Mouse (Mus musculus) heart, embryonic 10.5 days (tissue): Measurements from ENCODE around the gene Dedd. TPM values are rescaled to one million over a fixed set of nuclear protein-coding genes. Genes with fewer than 3 reads are reported as not detected.

Experiments
- DNase-seq: peaks from one replicate; pipeline ENCODE4 v3.0.0-alpha.2; 2017; ENCODE audit warnings: low spot score
- H3K27ac ChIP-seq: fragments of 300-500 bp; sonication (generic); 2 replicates; pipeline ENCODE4 v1.5.1; 2016; ENCODE audit warnings: mild to moderate bottlenecking
- H3K27me3 ChIP-seq: fragments of 300-500 bp; sonication (generic); 2 replicates; pipeline ENCODE4 v1.6.1; 2016; ENCODE audit warnings: mild to moderate bottlenecking; ENCODE audit not compliant: poor library complexity, insufficient read depth, severe bottlenecking
- H3K36me3 ChIP-seq: fragments of 300-500 bp; sonication (generic); 2 replicates; pipeline ENCODE4 v1.6.1; 2016; ENCODE audit warnings: mild to moderate bottlenecking, moderate library complexity
- H3K4me1 ChIP-seq: fragments of 300-500 bp; sonication (generic); 2 replicates; pipeline ENCODE4 v1.6.1; 2016; ENCODE audit warnings: mild to moderate bottlenecking
- H3K4me3 ChIP-seq: fragments of 300-500 bp; sonication (generic); 2 replicates; pipeline ENCODE4 v1.5.1; 2016; ENCODE audit warnings: mild to moderate bottlenecking, moderate library complexity
- H3K9me3 ChIP-seq: fragments of 300-500 bp; sonication (generic); 2 replicates; pipeline ENCODE4 v1.6.1; 2016; ENCODE audit warnings: mild to moderate bottlenecking, moderate library complexity
- WGBS: fragments of 180-500 bp; shearing (Covaris S2); methylation state at CpG from one replicate; pipeline ENCODE4 v1.1.7; 2016; 5-methylcytosine and 5-hydroxymethylcytosine counted together
- polyA plus RNA-seq: library from polyadenylated mRNA; unstranded; fragments of >200 nt; fragmentation: Nextera tagmentation; extraction: Ambion mirVana; gene quantifications from 2 replicates; pipeline ENCODE4 v1.2.1, GENCODE M21; 2016

Gene Dedd
- polyA plus RNA-seq = 40.8 and 43.8 TPM in 2 replicates

DNA sequence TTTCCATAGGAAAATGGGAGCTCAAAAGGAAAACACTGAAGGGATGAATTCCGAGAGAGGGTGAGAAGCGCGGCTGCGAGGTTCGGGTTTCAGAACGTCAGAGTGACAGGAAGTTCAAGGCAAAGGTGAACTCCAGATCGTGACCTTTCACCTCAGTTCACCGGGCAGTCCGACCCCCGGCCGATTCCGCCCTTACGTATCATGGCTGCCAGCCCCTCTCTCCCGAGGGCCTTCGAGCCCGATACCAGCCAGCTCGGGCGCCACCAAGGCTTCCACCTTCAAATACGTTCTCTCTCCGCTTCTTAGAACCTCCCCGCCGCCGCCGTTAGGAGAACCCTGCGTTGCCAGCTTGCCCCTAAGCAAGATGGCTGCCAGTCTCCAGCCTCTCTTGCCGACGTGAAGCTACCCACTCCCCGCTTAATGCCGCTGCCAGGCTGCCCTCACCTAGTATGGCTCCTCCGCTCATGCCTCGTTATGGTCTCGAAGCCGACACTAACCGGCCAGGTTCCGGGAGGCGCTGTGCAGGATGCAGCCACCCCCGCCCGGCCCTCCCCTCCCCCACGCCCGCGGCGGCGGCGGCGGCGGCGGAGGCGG, at the start of gene Dedd:
TSS of gene Dedd (plus strand) at position 307 of the 594 bp plus-strand sequence.
- WGBS = under 1% methylated on average over 48 of the region's 48 CpGs
- Histone ChIP-seq H3K9me3 (no peaks in the 10 kb centered on the region), H3K4me3 (peak within 1 kb of the TSS; percentile 94), H3K36me3 (peaks cover 4% of the 10 kb centered on the region; the same call in 1 of the 2 replicates), H3K27me3 (no peaks in the 10 kb centered on the region), H3K4me1 (peaks cover 42% of the 10 kb centered on the region), H3K27ac (peak within 1 kb of the TSS; percentile 100)
- DNase-seq = peak; percentile 97

GRCm38 (mm10) chr1:171279721-171280120, 49.2 kb upstream of the Dedd start:
- Histone ChIP-seq H3K9me3 (no peaks in the 10 kb centered on the region), H3K27ac (peak overlapping the region; percentile 83), H3K4me3 (peak overlapping the region; percentile 77), H3K4me1 (peaks cover 24% of the 10 kb centered on the region), H3K27me3 (no peaks in the 10 kb centered on the region), H3K36me3 (peaks cover 68% of the 10 kb centered on the region)
- DNase-seq = peak; percentile 71
- 55% methylated on average over 5 of the region's 5 CpGs for WGBS

DNA sequence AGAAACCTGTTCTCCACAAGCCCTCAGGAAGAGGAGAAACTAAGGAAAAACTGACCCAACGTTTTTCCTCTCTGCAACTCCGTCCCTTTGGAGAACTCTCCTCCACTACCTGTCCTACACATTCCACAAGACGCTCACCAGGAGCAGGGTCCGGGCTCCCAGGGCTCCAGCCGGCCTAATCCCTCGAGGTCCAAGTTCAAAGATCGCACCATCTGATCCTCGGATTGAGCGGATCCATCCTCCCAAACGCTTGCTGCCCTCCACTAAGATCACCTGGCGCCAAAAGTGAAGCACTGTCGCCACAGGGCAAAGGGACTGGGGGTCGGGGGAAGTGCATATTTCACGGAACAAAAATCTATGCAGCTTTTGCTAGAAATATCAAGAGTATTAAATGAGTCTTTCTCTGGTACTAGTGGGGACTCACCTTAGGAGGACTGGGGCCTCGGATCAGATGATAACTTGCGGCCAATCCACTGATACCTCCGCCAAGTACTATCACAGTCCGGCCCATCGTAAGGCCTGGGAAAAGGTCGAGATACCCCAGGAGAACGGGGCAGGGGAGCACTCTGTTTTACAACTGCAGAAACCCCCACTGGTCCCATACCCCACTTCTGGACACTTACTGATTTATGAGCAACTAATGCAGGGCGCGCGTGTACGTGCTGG, 48.6 kb upstream of the Dedd start:
- peaks cover 24% of the 10 kb centered on the region for H3K4me1 ChIP-seq
- peak; percentile 76 for DNase-seq
- peaks cover 68% of the 10 kb centered on the region for H3K36me3 ChIP-seq
- peak overlapping the region; percentile 83 for H3K27ac ChIP-seq
- no peaks in the 10 kb centered on the region for H3K27me3 ChIP-seq
- 1% methylated on average over 25 of the region's 25 CpGs for WGBS
- no peaks in the 10 kb centered on the region for H3K9me3 ChIP-seq
- peak overlapping the region; percentile 77 for H3K4me3 ChIP-seq

GRCm38 (mm10) chr1:171280916-171281527, 47.9 kb upstream of the Dedd start, which contains the start of gene Ppox:
TSS of gene Ppox (minus strand) at chr1:171281186.
- Histone ChIP-seq H3K27ac (peak within 1 kb of the TSS; percentile 83), H3K4me1 (peaks cover 30% of the 10 kb centered on the region), H3K4me3 (peak within 1 kb of the TSS; percentile 77), H3K36me3 (peaks cover 68% of the 10 kb centered on the region), H3K9me3 (no peaks in the 10 kb centered on the region), H3K27me3 (no peaks in the 10 kb centered on the region)
- DNase-seq = peak; percentile 99
- WGBS = under 1% methylated on average over 26 of the region's 26 CpGs

DNA sequence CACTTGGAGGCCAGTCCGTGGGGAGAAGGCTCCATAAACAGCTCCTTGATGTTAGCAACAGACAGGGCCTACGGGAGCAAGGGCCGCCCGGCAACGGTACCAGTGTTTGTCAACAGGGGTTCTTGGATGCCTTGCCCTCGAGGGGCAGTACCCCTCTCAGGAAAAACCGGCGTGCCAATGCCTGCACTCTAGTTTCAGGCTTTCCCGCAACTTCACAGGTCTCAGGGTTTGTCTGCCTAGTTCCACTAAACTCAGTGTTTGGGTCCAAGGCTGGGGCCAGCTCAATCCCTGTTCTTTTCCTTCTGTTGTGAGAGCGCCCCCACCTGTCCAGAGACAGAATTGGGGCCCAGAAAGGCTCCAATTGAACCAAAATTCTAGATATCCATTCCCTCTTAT, 47.4 kb upstream of the Dedd start:
- H3K27ac ChIP-seq = peak overlapping the region; percentile 83
- WGBS = under 1% methylated on average over 10 of the region's 10 CpGs
- no peaks in the 10 kb centered on the region for H3K9me3 ChIP-seq
- H3K4me3 ChIP-seq = peak overlapping the region; percentile 77
- peaks cover 68% of the 10 kb centered on the region for H3K36me3 ChIP-seq
- no peaks in the 10 kb centered on the region for H3K27me3 ChIP-seq
- no peak for DNase-seq
- peaks cover 31% of the 10 kb centered on the region for H3K4me1 ChIP-seq

DNA sequence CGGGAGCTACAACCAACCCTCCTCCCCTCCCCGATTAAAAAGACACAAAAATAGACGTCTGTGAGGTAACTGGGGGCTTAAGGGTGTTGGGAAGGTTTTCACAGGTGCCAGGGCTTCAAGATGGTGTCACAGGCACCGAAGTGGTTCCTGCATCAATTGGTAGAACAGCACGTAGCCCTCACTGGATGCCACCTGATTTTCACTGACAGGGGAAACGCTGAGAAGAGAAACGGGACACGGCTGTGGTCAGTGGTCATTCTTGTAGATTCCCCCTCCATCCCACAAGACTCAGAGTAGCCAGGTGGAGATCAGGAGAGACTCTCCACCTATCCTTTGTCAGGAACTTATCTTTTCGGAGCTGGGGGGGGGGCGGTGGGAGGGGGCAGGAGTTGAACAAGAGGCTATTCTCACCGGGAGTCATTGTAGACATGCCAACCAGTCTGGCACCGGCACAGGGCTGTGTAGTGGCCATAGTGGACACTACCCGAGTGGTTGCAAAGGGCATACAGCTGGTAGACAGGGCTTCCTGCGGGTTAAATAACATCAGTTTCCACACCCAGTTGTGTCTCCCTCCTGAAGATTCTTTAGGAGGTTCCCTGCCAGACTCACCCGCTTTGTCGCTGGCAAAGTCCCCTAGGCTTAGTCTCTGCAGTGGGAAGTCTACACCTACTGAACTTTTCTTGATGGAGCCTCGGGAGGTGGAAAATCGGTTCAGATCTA, 46.7 kb upstream of the Dedd start:
- Histone ChIP-seq H3K36me3 (peaks cover 63% of the 10 kb centered on the region), H3K27me3 (no peaks in the 10 kb centered on the region), H3K4me3 (peak overlapping the region; percentile 77), H3K9me3 (no peaks in the 10 kb centered on the region), H3K27ac (peak overlapping the region; percentile 83; the same call in 1 of the 2 replicates), H3K4me1 (peaks cover 39% of the 10 kb centered on the region)
- peak; percentile 72 for DNase-seq
- 72% methylated on average over 18 of the region's 18 CpGs for WGBS

GRCm38 (mm10) chr1:171283188-171284160, 45.5 kb upstream of the Dedd start:
- Histone ChIP-seq H3K4me3 (no peak overlapping the region), H3K9me3 (no peaks in the 10 kb centered on the region), H3K27me3 (no peaks in the 10 kb centered on the region), H3K36me3 (peaks cover 55% of the 10 kb centered on the region), H3K4me1 (peaks cover 45% of the 10 kb centered on the region), H3K27ac (no peak overlapping the region)
- WGBS = 93% methylated on average over 18 of the region's 18 CpGs
- DNase-seq = peak; percentile 74

DNA sequence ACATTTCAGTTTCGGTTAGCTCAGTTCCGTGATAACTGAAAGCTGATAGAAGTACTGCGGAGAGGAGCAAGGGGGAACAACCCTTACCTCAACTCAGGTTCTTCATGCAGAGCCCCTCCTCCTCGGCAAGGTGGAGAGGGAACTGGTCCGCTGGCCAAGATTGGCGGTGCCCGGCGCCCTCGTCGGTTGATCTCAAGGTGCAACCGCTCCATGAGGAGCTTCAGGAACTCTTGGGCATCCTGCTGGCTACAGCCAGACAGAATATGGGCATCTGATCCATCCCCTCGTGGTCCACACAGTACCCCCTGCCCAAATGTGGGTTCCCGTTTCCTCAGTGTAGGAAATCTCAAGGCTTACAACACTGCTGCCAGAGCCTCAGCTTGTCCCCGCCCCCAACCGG, 44.5 kb upstream of the Dedd start:
- peaks cover 59% of the 10 kb centered on the region for H3K36me3 ChIP-seq
- no peak for DNase-seq
- H3K27ac ChIP-seq = no peak overlapping the region
- 92% methylated on average over 15 of the region's 15 CpGs for WGBS
- H3K9me3 ChIP-seq = no peaks in the 10 kb centered on the region
- H3K27me3 ChIP-seq = no peaks in the 10 kb centered on the region
- H3K4me1 ChIP-seq = peaks cover 45% of the 10 kb centered on the region
- H3K4me3 ChIP-seq = no peak overlapping the region

GRCm38 (mm10) chr1:171285096-171285892, 43.7 kb upstream of the Dedd start:
- no peak overlapping the region for H3K27ac ChIP-seq
- peaks cover 66% of the 10 kb centered on the region for H3K36me3 ChIP-seq
- peak; percentile 72 for DNase-seq
- H3K27me3 ChIP-seq = no peaks in the 10 kb centered on the region
- WGBS = 79% methylated on average over 20 of the region's 20 CpGs
- no peaks in the 10 kb centered on the region for H3K9me3 ChIP-seq
- peaks cover 39% of the 10 kb centered on the region for H3K4me1 ChIP-seq
- H3K4me3 ChIP-seq = no peak overlapping the region

DNA sequence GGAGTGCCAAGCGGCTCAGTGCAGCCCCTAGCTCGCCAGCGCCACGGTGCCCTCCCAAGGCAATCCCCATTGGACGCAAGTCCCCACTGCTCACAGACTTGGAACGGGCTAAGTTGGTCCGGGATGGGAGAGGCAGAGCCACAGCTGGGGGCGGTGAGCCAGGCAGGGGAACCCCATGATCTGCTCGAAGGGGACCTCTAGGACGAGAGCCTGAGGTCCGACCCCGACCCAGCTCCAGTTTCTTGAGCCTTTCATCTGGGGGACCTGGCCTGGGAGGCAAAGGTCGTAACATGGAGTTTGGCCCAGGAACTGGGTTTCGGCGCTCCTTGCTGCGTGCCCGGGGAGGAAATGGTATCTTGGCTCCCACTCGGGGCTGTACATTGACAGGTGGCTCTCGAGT, 42.4 kb upstream of the Dedd start:
- Histone ChIP-seq H3K4me3 (peak overlapping the region; percentile 86; the same call in 1 of the 2 replicates), H3K27ac (peak overlapping the region; percentile 18; the same call in 1 of the 2 replicates), H3K36me3 (peaks cover 72% of the 10 kb centered on the region), H3K9me3 (no peaks in the 10 kb centered on the region), H3K4me1 (peaks cover 36% of the 10 kb centered on the region), H3K27me3 (no peaks in the 10 kb centered on the region)
- 87% methylated on average over 19 of the region's 19 CpGs for WGBS
- DNase-seq = no peak
